Mouse (Mus musculus) neural tube, embryonic 11.5 days (tissue): ENCODE measurements around the gene Tor1aip1. TPM values are rescaled to one million over a fixed set of nuclear protein-coding genes. Genes with fewer than 3 reads are reported as not detected.
A peak's percentile ranks its signal among the peaks of the same experiment; 100 is the strongest.
"Not testable (repeated sequence)": the region's sequence is repeated elsewhere in the genome, so short reads cannot be mapped to it uniquely, and the experiment has no call there.

ENCODE experiments used
- ATAC-seq: fragments of 200-750 bp; cut with Nextera tagmentation; 2 replicates; pipeline ENCODE4 v1.8.0; 2017; ENCODE audit warnings: moderate number of reproducible peaks, mild to moderate bottlenecking, moderate TSS enrichment, moderate library complexity; ENCODE audit not compliant: insufficient read depth, low FRiP score, low TSS enrichment
- DNase-seq: peaks from one replicate; pipeline ENCODE4 v3.0.0-alpha.2; 2015; ENCODE audit warnings: low spot score
- H3K27ac ChIP-seq: fragments of 300-500 bp; sonication (generic); 2 replicates; pipeline ENCODE4 v1.5.1; 2014; ENCODE audit warnings: low read depth, mild to moderate bottlenecking, low read length
- H3K27me3 ChIP-seq: fragments of 300-500 bp; sonication (generic); 2 replicates; pipeline ENCODE4 v1.6.1; 2014; ENCODE audit warnings: mild to moderate bottlenecking, low read length, mixed read lengths; ENCODE audit not compliant: control insufficient read depth, insufficient read depth
- H3K36me3 ChIP-seq: fragments of 300-500 bp; sonication (generic); 2 replicates; pipeline ENCODE4 v1.6.1; 2014; ENCODE audit warnings: mild to moderate bottlenecking, low read length, moderate library complexity, mixed read lengths; ENCODE audit not compliant: control insufficient read depth, insufficient read depth
- H3K4me1 ChIP-seq: fragments of 300-500 bp; sonication (generic); 2 replicates; pipeline ENCODE4 v1.6.1; 2014; ENCODE audit warnings: low read length, mixed read lengths; ENCODE audit not compliant: control insufficient read depth, insufficient read depth
- H3K4me2 ChIP-seq: fragments of 300-500 bp; sonication (generic); 2 replicates; pipeline ENCODE4 v1.6.1; 2014; ENCODE audit warnings: low read depth, mild to moderate bottlenecking, moderate library complexity
- H3K4me3 ChIP-seq: fragments of 300-500 bp; sonication (generic); 2 replicates; pipeline ENCODE4 v1.5.1; 2014; ENCODE audit warnings: low read depth, low read length
- H3K9ac ChIP-seq: fragments of 300-500 bp; sonication (generic); 2 replicates; pipeline ENCODE4 v1.6.1; 2014; ENCODE audit warnings: mild to moderate bottlenecking, low read length
- H3K9me3 ChIP-seq: fragments of 300-500 bp; sonication (generic); 2 replicates; pipeline ENCODE4 v1.6.1; 2016; ENCODE audit warnings: low read length; ENCODE audit not compliant: control insufficient read depth
- WGBS: fragments of 180-500 bp; shearing (Covaris S2); extraction: QIAGEN DNeasy Blood & Tissue Kit; methylation state at CpG from one replicate; pipeline ENCODE4 v1.1.7; 2014; 5-methylcytosine and 5-hydroxymethylcytosine counted together
- polyA plus RNA-seq: library from polyadenylated mRNA; unstranded; fragments of >200 nt; fragmentation: Nextera tagmentation; extraction: Ambion mirVana; gene quantifications from 2 replicates; pipeline ENCODE4 v1.2.1, GENCODE M21; 2014

The Tor1aip1 gene
- polyA plus RNA-seq, 1 experiment from 2014 or later: 32.6 TPM

- Histone ChIP-seq H3K4me2 (peak overlapping the region; percentile 46), H3K36me3 (no peaks in the 10 kb centered on the region), H3K9me3 (no peaks in the 10 kb centered on the region), H3K4me1 (peaks cover 5% of the 10 kb centered on the region; the same call in 1 of the 2 replicates), H3K27ac (no peak overlapping the region), H3K4me3 (peak overlapping the region; percentile 37), H3K9ac (peak overlapping the region; percentile 15; the same call in 1 of the 2 replicates), H3K27me3 (no peaks in the 10 kb centered on the region)
- WGBS: 3% methylated on average over 22 of the region's 22 CpGs
- DNase-seq (peak; percentile 93), ATAC-seq (peak; percentile 82)
Observed at GRCm38 (mm10) chr1:156040731-156041401, 4.6 kb upstream of the Tor1aip1 start.

GRCm38 (mm10) chr1:156039989-156040388 is 3.7 kb upstream of the Tor1aip1 start:
- WGBS: 69% methylated on average over 7 of the region's 7 CpGs

GRCm38 (mm10) chr1:156037144-156037583 is 884 bp upstream of the Tor1aip1 start:
- peaks cover 6% of the 10 kb centered on the region; the same call in 1 of the 2 replicates for H3K36me3 ChIP-seq
- H3K4me2 ChIP-seq: no peak overlapping the region
- H3K27me3 ChIP-seq: no peaks in the 10 kb centered on the region
- H3K4me1 ChIP-seq: peaks cover 8% of the 10 kb centered on the region
- DNase-seq: no peak
- no peak overlapping the region for H3K27ac ChIP-seq
- no peak overlapping the region for H3K9ac ChIP-seq
- no peaks in the 10 kb centered on the region for H3K9me3 ChIP-seq
- 71% methylated on average over 5 of the region's 5 CpGs for WGBS
- ATAC-seq: no peak
- H3K4me3 ChIP-seq: no peak overlapping the region

More at GRCm38 (mm10) chr1:156039989-156040388, 3.7 kb upstream of the Tor1aip1 start:
- not testable (repeated sequence) for ATAC-seq, H3K4me3 ChIP-seq, H3K36me3 ChIP-seq, H3K27me3 ChIP-seq, H3K4me1 ChIP-seq, H3K4me2 ChIP-seq, DNase-seq, H3K9ac ChIP-seq, H3K27ac ChIP-seq, H3K9me3 ChIP-seq

- Histone ChIP-seq H3K27ac (peak within 1 kb of the TSS; percentile 98), H3K27me3 (no peaks in the 10 kb centered on the region), H3K9ac (peak within 1 kb of the TSS; percentile 91), H3K4me3 (peak within 1 kb of the TSS; percentile 65), H3K36me3 (peaks cover 9% of the 10 kb centered on the region; the same call in 1 of the 2 replicates), H3K4me2 (peak within 1 kb of the TSS; percentile 73), H3K9me3 (no peaks in the 10 kb centered on the region), H3K4me1 (peaks cover 5% of the 10 kb centered on the region)
- DNase-seq (peak; percentile 88), ATAC-seq (peak; percentile 83)
- WGBS: under 1% methylated on average over 56 of the region's 59 CpGs
Observed at GRCm38 (mm10) chr1:156035269-156035929, 881 bp downstream of the Tor1aip1 start, which contains the start of gene Tor1aip2. Gene Tor1aip2, plus strand, starts transcription at chr1:156035403.

- no peak for ATAC-seq
- Histone ChIP-seq H3K4me1 (peaks cover 5% of the 10 kb centered on the region), H3K9me3 (no peaks in the 10 kb centered on the region), H3K36me3 (peaks cover 9% of the 10 kb centered on the region; the same call in 1 of the 2 replicates), H3K27ac (no peak overlapping the region; the same call in 1 of the 2 replicates), H3K4me3 (peak overlapping the region; percentile 65), H3K27me3 (no peaks in the 10 kb centered on the region), H3K9ac (peak overlapping the region; percentile 91), H3K4me2 (peak overlapping the region; percentile 66)
- WGBS: 52% methylated on average over 1 of the region's 1 CpGs
- no peak for DNase-seq
Observed at GRCm38 (mm10) chr1:156034661-156035060, 1.6 kb downstream of the Tor1aip1 start.

- Histone ChIP-seq H3K9me3 (no peaks in the 10 kb centered on the region), H3K4me1 (peaks cover 5% of the 10 kb centered on the region), H3K27me3 (no peaks in the 10 kb centered on the region), H3K9ac (no peak overlapping the region), H3K4me2 (no peak overlapping the region), H3K4me3 (no peak overlapping the region), H3K27ac (no peak overlapping the region), H3K36me3 (peaks cover 12% of the 10 kb centered on the region; the same call in 1 of the 2 replicates)
- 95% methylated on average over 7 of the region's 7 CpGs for WGBS
- DNase-seq: no peak
- ATAC-seq: no peak
Observed at GRCm38 (mm10) chr1:156033921-156034320, 2.4 kb downstream of the Tor1aip1 start.

- H3K4me1 ChIP-seq: no peaks in the 10 kb centered on the region
- H3K36me3 ChIP-seq: peaks cover 10% of the 10 kb centered on the region
- DNase-seq: no peak
- 90% methylated on average over 4 of the region's 4 CpGs for WGBS
- no peak overlapping the region for H3K9ac ChIP-seq
- ATAC-seq: no peak
- H3K4me2 ChIP-seq: no peak overlapping the region
- H3K27me3 ChIP-seq: no peaks in the 10 kb centered on the region
- H3K27ac ChIP-seq: no peak overlapping the region
- H3K4me3 ChIP-seq: no peak overlapping the region
- H3K9me3 ChIP-seq: no peaks in the 10 kb centered on the region
Observed at GRCm38 (mm10) chr1:156028340-156028975, 7.8 kb downstream of the Tor1aip1 start.

- Histone ChIP-seq H3K4me3 (no peak overlapping the region), H3K4me2 (no peak overlapping the region), H3K27ac (no peak overlapping the region), H3K9me3 (no peaks in the 10 kb centered on the region), H3K4me1 (no peaks in the 10 kb centered on the region), H3K36me3 (peaks cover 7% of the 10 kb centered on the region; the same call in 1 of the 2 replicates), H3K27me3 (no peaks in the 10 kb centered on the region), H3K9ac (no peak overlapping the region)
- ATAC-seq: no peak
- DNase-seq: no peak
- WGBS: 93% methylated on average over 3 of the region's 3 CpGs
Observed at GRCm38 (mm10) chr1:156027849-156028248, 8.4 kb downstream of the Tor1aip1 start.
